Mouse (Mus musculus) c-Kit-negative CD71-positive TER-119-positive erythroid progenitor cells, embryonic 14.5 days (primary cell): ENCODE measurements around the gene Ctnnd2.

Experiments used
- DNase-seq: peaks from one replicate; pipeline ENCODE4 v3.0.0-alpha.2; 2013; ENCODE audit warnings: low read depth, low spot score

Ctnnd2 gene

DNA sequence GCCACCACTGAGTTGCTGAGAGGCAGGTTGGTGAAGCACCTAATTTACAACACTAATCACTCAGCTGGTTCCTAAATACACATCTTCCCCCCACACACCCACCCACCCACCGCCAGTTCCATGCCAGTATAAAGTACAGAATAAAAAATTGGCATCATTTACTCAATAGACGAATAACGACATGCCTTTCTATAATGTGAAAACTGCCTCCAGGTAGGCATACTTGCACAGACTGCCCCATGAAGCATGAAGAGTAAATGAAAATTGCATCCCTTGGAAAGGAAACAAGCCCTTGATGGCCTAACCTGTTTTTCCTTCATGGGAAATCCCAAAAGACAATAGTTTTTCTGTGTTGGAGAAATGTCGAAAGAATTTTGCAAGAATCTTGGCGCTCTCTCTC is 212.0 kb downstream of the Ctnnd2 start:
- DNase-seq = no peak

GRCm38 (mm10) chr15:30386489-30386888 is 214.1 kb downstream of the Ctnnd2 start:
- DNase-seq = no peak

GRCm38 (mm10) chr15:30387244-30387643 is 214.9 kb downstream of the Ctnnd2 start:
- no peak for DNase-seq

- no peak for DNase-seq
Observed at GRCm38 (mm10) chr15:30401111-30401510, 228.7 kb downstream of the Ctnnd2 start.

DNA sequence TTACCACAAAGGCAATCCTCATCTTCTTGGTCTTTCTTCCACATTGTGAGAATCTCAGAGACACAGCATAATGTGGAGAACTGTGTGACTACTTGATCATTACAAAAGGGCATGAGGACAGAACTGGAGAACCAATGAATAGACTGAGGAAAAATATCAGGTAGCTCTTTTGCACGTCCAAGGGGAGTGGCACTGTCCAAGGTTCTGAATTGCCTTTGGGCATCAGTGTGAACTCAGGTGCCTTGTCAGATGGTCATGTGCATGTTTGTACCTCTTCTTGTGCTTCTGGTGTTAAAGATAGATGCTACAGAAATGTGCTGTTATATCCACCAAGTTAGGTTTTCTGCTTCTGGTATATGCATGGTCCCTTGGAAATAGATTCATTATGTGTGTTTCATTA is 233.9 kb downstream of the Ctnnd2 start:
- DNase-seq = no peak

GRCm38 (mm10) chr15:30423146-30423545 is 250.8 kb downstream of the Ctnnd2 start:
- no peak for DNase-seq

DNA sequence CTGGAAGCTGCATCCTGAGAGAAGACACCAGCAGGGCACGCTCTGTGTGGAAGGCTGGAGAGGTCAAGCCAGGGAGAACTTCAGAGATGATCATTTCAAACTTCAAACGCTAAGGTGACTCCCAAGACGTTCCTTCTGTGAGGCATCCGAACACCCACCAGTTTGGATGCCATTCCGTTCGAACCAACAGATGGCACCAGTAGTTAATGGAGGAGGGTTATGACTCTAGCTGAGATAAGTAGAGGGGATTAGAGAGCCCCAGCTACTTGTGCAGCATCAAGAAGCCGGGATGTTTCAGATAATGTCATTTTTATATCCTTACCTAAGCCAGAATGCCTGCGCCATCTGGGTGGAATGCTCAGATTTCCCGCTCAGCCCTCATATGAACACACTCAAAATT is 251.9 kb downstream of the Ctnnd2 start:
- DNase-seq = no peak

DNA sequence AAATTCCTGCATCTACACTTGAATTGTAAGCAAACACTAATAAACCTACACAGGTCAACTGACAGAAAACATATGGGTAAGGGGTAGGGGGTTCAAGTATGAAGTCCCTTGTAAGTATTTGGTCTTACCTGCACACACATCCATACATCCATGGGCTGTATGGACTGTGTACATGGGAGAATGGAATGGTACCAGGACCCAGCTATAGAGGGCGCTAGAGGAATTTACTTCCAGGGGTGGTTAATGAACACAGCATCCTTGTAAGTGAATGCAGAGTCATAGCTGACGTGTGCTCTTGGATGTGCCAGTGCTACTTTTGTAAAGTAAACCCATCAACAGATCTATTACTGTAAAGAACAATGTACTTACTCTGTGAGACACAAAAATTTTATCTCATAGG is 254.9 kb downstream of the Ctnnd2 start:
- no peak for DNase-seq

GRCm38 (mm10) chr15:30439045-30439444 is 266.7 kb downstream of the Ctnnd2 start:
- DNase-seq = no peak

- DNase-seq = no peak
Observed at GRCm38 (mm10) chr15:30450765-30451164, 278.4 kb downstream of the Ctnnd2 start.

DNA sequence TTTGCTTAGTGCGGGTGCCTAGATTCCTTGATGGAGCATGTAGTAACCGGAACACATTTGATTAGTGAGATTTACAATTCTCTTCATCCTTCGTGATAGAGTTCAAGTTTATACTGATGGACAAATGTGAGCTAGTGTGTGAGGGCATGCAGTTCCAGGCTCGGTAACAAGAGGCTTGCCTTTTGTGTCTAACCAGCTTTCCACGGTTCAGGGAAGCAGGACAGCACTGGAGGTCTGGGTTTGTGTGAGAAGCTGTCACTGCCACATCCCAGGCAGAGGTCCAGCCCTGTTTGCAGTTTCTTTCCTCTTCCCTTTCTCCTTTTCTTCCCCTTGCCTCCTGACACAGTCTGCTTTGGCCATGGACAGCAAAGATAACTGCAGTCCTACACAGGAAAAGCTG is 279.5 kb downstream of the Ctnnd2 start:
- DNase-seq = no peak

DNA sequence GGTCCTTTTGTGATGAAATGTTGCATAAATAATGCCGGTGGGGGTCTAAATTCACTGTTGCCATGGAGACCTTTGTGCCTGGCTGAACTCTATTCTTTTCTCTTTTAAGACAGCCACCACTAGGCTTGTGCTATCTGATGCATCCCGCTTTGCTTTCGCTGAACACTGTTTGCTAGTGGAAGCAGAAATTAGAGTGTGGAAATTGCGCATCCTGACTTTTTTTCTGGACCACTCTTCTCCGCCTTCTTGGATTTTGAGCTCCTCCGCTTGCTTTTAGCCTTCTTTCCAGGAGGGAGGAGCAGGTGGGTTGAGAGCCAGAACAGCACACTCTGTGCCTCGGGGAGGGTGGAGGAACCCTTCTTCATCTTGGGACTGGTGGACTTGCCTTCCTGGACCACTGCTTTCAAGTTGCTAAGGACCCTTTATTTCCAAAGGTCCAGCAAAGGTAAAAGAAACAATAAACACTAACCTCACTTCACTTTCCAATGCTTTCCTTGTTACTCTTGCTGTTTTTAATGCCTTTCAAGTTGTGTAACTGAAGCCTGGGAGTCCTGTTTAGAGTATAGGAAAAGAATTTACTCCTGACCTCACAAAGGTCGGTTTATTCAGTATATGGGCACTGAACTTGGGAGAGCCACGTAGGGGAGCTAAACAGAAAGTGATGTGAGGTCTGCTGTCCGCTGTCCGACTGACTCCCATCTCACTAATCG is 285.3 kb downstream of the Ctnnd2 start:
- no peak for DNase-seq

- DNase-seq = no peak
Observed at GRCm38 (mm10) chr15:30458671-30459070, 286.3 kb downstream of the Ctnnd2 start.

DNA sequence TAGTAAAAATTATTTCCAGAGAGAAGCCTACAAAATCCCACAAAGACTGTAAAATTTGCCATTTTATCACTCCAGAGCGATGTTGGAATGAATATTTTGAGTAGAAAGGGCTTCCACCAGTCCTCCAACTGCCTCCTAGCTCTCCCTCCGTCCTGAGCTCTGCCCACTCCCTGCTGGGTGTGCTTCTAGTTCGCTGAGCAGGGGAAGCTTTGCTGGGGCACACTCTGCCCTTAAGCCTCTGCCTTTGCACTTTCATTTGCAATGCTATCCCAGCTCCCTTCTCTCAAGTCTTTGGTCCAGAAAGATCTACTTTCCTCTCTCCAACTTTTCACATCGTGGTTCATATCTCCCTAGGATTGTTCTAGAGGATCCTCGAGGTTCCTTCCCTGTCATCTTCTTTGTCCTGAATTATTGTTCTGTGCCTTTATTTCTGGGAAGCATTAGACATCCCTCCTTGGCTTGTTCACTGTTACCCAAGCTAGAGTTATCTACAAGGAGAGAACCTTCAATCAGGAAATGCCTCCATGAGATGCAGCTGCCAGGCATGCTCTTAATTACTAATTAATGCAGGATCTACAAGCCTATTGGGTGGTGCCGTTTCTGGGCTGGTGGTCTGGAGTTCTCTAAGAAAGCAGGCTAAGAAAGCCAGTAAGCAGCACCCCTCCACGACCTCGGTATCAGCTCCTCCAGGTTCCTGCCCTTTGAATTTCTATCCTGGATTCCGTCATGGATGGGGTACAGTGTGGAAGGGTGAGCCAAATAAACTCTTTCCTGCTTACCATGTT is 288.1 kb downstream of the Ctnnd2 start:
- DNase-seq = no peak

DNA sequence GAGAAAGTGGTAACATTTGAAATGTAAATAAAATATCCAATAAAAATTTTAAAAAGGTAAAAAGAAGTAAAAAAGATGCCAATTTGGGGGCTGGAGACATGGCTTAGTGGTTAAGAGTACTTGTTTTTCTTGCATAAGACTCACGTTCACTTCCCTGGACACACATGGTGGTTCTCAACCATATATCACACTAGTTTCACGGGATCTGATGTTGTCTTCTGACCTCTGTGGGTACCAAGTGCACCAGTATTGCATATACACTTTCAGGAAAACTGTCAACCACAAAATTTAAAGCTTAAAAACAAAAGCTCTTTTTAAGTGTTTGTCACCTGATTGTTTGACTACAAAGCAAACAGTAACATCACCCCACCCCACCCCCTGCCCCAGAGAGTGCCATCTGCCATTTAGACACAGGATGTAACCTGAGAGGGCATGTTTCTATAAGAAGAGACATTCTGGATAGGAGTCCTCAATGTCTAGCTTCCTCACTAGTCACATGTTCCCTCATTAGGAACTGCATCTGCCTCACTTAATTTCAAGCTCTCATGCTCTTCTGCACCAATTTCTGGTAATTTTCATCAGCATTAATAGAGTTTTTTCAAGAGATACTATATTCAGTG is 290.5 kb downstream of the Ctnnd2 start:
- no peak for DNase-seq

GRCm38 (mm10) chr15:30463471-30464047 is 291.2 kb downstream of the Ctnnd2 start:
- DNase-seq = no peak

DNA sequence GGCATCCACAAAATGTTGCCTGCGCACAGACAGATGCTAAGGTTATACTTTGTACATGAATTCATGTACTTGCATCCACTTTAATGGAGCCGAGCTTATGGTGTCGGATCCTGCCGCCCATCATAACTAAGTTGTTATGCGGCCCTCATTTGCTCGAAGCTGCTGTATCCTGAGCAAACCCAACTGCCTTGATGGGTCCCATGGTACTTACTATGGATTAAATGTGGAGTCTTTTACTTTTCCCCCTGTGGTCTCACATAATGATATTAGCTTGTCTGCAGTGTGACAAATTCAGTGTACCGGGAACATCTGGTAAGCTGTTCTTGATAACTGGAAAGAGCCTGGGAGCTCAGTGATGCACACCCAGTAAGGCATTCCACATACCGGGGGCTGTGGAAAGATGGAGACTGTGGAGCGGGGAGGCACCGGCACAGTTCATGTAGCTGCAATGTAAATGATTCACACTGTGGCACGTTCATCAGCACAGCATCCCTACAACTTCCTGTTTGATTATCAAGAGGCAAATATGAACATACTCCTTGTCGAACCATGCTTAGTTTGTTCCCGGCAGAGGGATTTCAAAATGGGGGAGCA is 294.7 kb downstream of the Ctnnd2 start:
- no peak for DNase-seq

DNA sequence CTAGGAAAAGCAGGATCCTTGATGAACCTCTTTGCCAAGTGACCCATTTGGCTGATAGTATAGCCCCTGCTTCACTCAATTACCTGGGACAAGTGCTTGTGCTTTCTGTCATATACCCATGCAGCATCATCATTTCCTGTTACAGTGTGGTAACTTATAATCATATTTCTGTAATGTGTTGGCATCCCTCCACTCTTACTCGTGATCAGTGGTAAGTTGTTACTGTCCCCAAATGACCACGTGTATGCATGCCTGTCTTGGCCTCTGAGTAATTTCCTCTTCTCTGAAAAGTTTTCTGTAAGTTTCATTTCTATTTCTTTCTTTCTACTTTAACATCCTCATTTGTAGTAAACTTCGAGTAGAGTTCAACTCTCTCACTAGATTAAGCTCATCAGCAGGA is 296.4 kb downstream of the Ctnnd2 start:
- no peak for DNase-seq

DNA sequence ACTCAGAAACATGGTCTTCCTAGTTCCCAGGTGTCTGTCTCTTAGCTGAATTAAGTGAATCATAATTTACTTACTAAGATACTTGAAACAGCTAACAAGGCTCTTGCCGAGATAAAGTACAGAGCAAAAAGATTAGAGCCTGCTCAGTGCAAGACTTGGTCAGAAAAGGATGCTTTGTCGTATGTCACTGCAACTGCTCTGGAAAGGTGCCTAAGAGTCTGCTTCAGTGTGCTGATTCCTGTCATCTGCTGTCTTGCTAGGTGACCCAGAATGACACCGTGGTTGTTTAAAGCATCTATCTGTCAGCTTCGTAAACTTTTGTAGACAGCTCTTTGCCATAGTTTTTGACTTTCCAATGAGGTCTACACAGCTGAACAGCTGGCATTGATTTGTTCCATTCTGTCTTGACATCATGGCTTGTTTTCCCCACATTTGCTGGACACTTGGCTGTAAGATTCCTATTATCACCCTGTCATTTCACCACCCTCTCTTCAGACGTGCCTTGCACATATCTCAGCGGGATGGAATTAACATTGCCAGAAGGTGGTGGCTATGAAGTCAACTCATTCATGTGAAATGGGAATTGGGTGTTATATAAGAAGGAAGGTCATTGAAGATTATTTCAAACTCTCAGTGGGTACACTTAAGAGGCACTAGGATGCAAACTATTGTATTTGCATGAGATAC is 299.0 kb downstream of the Ctnnd2 start:
- no peak for DNase-seq

DNA sequence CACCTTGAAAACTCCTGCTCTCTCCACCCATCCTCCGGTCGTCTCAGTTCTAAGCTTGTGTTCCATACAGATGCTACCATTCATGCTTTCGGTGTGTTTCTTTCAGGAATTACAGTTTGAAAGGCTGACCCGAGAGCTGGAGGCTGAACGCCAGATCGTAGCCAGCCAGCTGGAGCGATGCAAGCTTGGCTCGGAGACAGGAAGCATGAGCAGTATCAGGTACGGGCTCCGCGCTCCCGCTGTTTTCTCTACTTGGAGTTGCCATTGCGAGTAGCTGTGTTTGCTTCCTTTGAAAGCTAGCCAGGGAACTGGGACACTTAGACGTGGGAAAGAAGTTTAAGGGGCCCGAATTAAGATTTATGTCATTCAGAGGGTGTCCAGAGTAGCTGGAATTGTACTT is 308.3 kb downstream of the Ctnnd2 start:
- DNase-seq = no peak

DNA sequence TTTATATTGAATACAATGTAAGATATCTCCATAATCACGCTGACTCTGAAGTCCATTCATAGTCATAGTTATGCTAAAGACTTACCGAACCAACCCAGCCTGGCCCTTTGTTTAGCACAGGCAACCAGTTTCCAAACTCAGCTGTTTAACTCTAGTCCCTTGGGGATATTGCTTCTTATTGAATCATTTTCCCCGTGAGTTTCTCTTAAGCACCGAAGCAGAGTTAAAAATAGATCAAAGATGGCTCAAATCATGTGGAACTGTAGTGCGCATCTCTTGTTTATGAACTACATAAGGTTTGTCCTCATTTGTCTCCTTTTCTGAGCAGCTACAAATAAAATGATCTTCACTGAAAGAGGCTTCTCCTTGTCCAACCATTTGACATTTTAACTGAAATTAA is 334.1 kb downstream of the Ctnnd2 start:
- no peak for DNase-seq
